Mouse (Mus musculus): ENCODE results near the gene Gnptab. TPM values are rescaled to one million over a fixed set of nuclear protein-coding genes. Genes with fewer than 3 reads are reported as not detected.

Gene Gnptab
- 0.57 TPM in 1 of 2 replicates, not detected in the other for polyA plus RNA-seq (2012; ENCODE audit: insufficient read depth, low replicate concordance)

GRCm38 (mm10) chr10:88379013-88379885 lies at the start of gene Gnptab, which contains the start of gene Dram1:
Gene Gnptab (plus strand): TSS chr10:88379132.
Gene Dram1 (minus strand): TSS chr10:88379080.
- Histone ChIP-seq H3K4me1 (peaks cover 52% of the 10 kb centered on the region), H3K4me3 (replicated peaks) (peak within 1 kb of the TSS; percentile 99), H3K36me3 (replicated peaks; ENCODE audit: low read length) (no peaks in the 10 kb centered on the region), H3K9me3 (no peaks in the 10 kb centered on the region), H3K27me3 (replicated peaks) (no peaks in the 10 kb centered on the region)
- no peak for TF ChIP-seq FLI1 (IDR thresholded peaks at IDR 0.05; ENCODE audit: low read length)
- TF ChIP-seq GATA1 (IDR thresholded peaks at IDR 0.05; ENCODE audit: borderline replicate concordance, low read length), result no peak

- Histone ChIP-seq H3K9me3 (peaks cover 3% of the 10 kb centered on the region), H3K36me3 (replicated peaks; ENCODE audit: low read length) (no peaks in the 10 kb centered on the region), H3K4me3 (replicated peaks) (no peak overlapping the region), H3K4me1 (peaks cover 7% of the 10 kb centered on the region), H3K27me3 (replicated peaks) (peaks cover 4% of the 10 kb centered on the region)
- TF ChIP-seq GATA1 (IDR thresholded peaks at IDR 0.05; ENCODE audit: borderline replicate concordance, low read length) (no peak), FLI1 (IDR thresholded peaks at IDR 0.05; ENCODE audit: low read length) (no peak)
These were observed 48.2 kb upstream of the Gnptab start for GRCm38 (mm10) chr10:88330695-88331094.

- H3K4me3 ChIP-seq (replicated peaks), result no peak overlapping the region
- H3K9me3 ChIP-seq, result peaks cover 4% of the 10 kb centered on the region
- no peaks in the 10 kb centered on the region for H3K36me3 ChIP-seq (replicated peaks; ENCODE audit: low read length)
- no peaks in the 10 kb centered on the region; the same call in 1 of the 2 replicates for H3K4me1 ChIP-seq
- TF ChIP-seq FLI1 (IDR thresholded peaks at IDR 0.05; ENCODE audit: low read length), result no peak
- TF ChIP-seq GATA1 (IDR thresholded peaks at IDR 0.05; ENCODE audit: borderline replicate concordance, low read length), result no peak
- no peaks in the 10 kb centered on the region for H3K27me3 ChIP-seq (replicated peaks)
These were observed 38.3 kb upstream of the Gnptab start for GRCm38 (mm10) chr10:88340660-88341059.

GRCm38 (mm10) chr10:88341368-88341767 lies 37.6 kb upstream of the Gnptab start:
- Histone ChIP-seq H3K4me3 (replicated peaks) (no peak overlapping the region), H3K4me1 (peaks cover 2% of the 10 kb centered on the region; the same call in 1 of the 2 replicates), H3K27me3 (replicated peaks) (no peaks in the 10 kb centered on the region), H3K9me3 (no peaks in the 10 kb centered on the region; the same call in 1 of the 2 replicates), H3K36me3 (replicated peaks; ENCODE audit: low read length) (no peaks in the 10 kb centered on the region)
- TF ChIP-seq GATA1 (IDR thresholded peaks at IDR 0.05; ENCODE audit: borderline replicate concordance, low read length) (no peak), FLI1 (IDR thresholded peaks at IDR 0.05; ENCODE audit: low read length) (no peak)

- TF ChIP-seq GATA1 (IDR thresholded peaks at IDR 0.05; ENCODE audit: borderline replicate concordance, low read length), result no peak
- TF ChIP-seq FLI1 (IDR thresholded peaks at IDR 0.05; ENCODE audit: low read length), result no peak
- H3K9me3 ChIP-seq, result no peaks in the 10 kb centered on the region
- H3K36me3 ChIP-seq (replicated peaks; ENCODE audit: low read length), result no peaks in the 10 kb centered on the region
- peaks cover 3% of the 10 kb centered on the region; the same call in 1 of the 2 replicates for H3K4me1 ChIP-seq
- H3K27me3 ChIP-seq (replicated peaks), result peaks cover 2% of the 10 kb centered on the region
- peak overlapping the region; percentile 17 for H3K4me3 ChIP-seq (replicated peaks)
These were observed 33.0 kb upstream of the Gnptab start for GRCm38 (mm10) chr10:88345899-88346401.

GRCm38 (mm10) chr10:88346454-88347245 lies 32.3 kb upstream of the Gnptab start:
- no peak for TF ChIP-seq GATA1 (IDR thresholded peaks at IDR 0.05; ENCODE audit: borderline replicate concordance, low read length)
- TF ChIP-seq FLI1 (IDR thresholded peaks at IDR 0.05; ENCODE audit: low read length), result no peak
- peaks cover 3% of the 10 kb centered on the region; the same call in 1 of the 2 replicates for H3K4me1 ChIP-seq

GRCm38 (mm10) chr10:88349800-88350199 lies 29.1 kb upstream of the Gnptab start:
- TF ChIP-seq FLI1 (IDR thresholded peaks at IDR 0.05; ENCODE audit: low read length) (no peak), GATA1 (IDR thresholded peaks at IDR 0.05; ENCODE audit: borderline replicate concordance, low read length) (no peak)
- Histone ChIP-seq H3K4me3 (replicated peaks) (no peak overlapping the region), H3K27me3 (replicated peaks) (peaks cover 9% of the 10 kb centered on the region), H3K4me1 (peaks cover 7% of the 10 kb centered on the region), H3K9me3 (no peaks in the 10 kb centered on the region), H3K36me3 (replicated peaks; ENCODE audit: low read length) (no peaks in the 10 kb centered on the region)

More at GRCm38 (mm10) chr10:88346454-88347245, 32.3 kb upstream of the Gnptab start:
- Histone ChIP-seq H3K4me3 (replicated peaks) (peak overlapping the region; percentile 17), H3K9me3 (no peaks in the 10 kb centered on the region), H3K27me3 (replicated peaks) (peaks cover 2% of the 10 kb centered on the region), H3K36me3 (replicated peaks; ENCODE audit: low read length) (no peaks in the 10 kb centered on the region)

- Histone ChIP-seq H3K9me3 (no peaks in the 10 kb centered on the region), H3K27me3 (replicated peaks) (peaks cover 12% of the 10 kb centered on the region), H3K4me1 (peaks cover 7% of the 10 kb centered on the region), H3K36me3 (replicated peaks; ENCODE audit: low read length) (no peaks in the 10 kb centered on the region), H3K4me3 (replicated peaks) (no peak overlapping the region)
- TF ChIP-seq GATA1 (IDR thresholded peaks at IDR 0.05; ENCODE audit: borderline replicate concordance, low read length) (no peak), FLI1 (IDR thresholded peaks at IDR 0.05; ENCODE audit: low read length) (no peak)
These were observed 28.2 kb upstream of the Gnptab start for GRCm38 (mm10) chr10:88350687-88351086.

GRCm38 (mm10) chr10:88351411-88352103 lies 27.4 kb upstream of the Gnptab start:
- Histone ChIP-seq H3K4me3 (replicated peaks) (no peak overlapping the region), H3K9me3 (no peaks in the 10 kb centered on the region; the same call in 1 of the 2 replicates), H3K4me1 (peaks cover 8% of the 10 kb centered on the region), H3K36me3 (replicated peaks; ENCODE audit: low read length) (no peaks in the 10 kb centered on the region), H3K27me3 (replicated peaks) (peaks cover 20% of the 10 kb centered on the region)
- TF ChIP-seq GATA1 (IDR thresholded peaks at IDR 0.05; ENCODE audit: borderline replicate concordance, low read length) (no peak), FLI1 (IDR thresholded peaks at IDR 0.05; ENCODE audit: low read length) (no peak)

Measured in megakaryocyte, embryonic 14.5 days (primary cell).